In the genomic region with DNA sequence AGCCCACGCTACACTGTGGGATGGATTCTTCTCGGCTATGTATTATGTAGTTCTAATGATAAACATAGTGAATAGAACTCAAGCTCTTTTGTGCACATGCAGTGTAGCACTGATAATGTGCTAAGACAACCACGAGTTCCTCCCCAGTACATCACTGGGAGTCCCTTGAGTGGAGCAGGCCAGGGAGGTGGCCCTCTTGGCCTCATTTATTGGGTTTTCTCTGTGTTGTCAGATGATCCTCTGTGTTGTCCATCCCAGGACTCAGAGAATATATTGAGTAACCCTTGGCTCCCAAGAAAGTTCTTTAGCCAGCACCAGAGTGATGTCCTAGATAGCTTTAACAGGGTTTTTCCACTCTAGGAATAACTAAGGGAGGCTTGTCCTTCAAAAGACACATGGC, we compare ENCODE assay signal across 18 mouse cellular contexts. TPM values are rescaled to one million over a fixed set of nuclear protein-coding genes. Genes with fewer than 3 reads are reported as not detected.
A peak's percentile ranks its signal among the peaks of the same experiment; 100 is the strongest.
DNase-seq lines count a peak whose midpoint lies in the region; ATAC-seq lines count a peak whose summit lies in the region.
"Had no signal": no experiment of that assay in that cellular context is flagged by ENCODE, and none has a peak within 500 bp of the region (broad histone marks: within the 10 kb centered on the region; RNA-seq: fewer than 3 reads in every experiment).

No protein-coding gene starts in this region.

- DNase-seq in heart, adult 11 months, result peak; percentile 94
- no peak for DNase-seq in heart, postnatal 4 days
- peak; percentile 1 for DNase-seq in testis, postnatal 10 days (ENCODE audit: low spot score)
- no peak for DNase-seq in testis, postnatal 14 days (ENCODE audit: low spot score)
- peak; percentile 67 for DNase-seq in skeletal muscle tissue, adult 2 months (ENCODE audit: low read depth, low spot score)
- DNase-seq: adrenal gland, postnatal 14 days; cerebellum, adult 18-20 months; cerebellum, adult 9-11 months; cerebellum, postnatal 36 days; heart, postnatal 10 days; kidney, adult 18-20 months had no signal

- no peak for ATAC-seq in cerebellum, adult (ENCODE audit: insufficient number of reproducible peaks, low FRiP score, low TSS enrichment)
- ATAC-seq: activated CD4-positive, CD25-positive, alpha-beta regulatory T cell, adult 4 months; forebrain, embryonic 15.5 days; intestine, embryonic 15.5 days; Patski had no signal

RNA-seq across cellular contexts. Expression of a gene that starts 14.9 kb away (rescaled TPM):
- total RNA-seq in heart, postnatal 4 days (2021), result 10 to 100 TPM in 1 of 2 experiments, 1 to 10 TPM in 1; 7.0 to 12.6 TPM
- total RNA-seq: CH12.LX; granulocyte monocyte progenitor cell, adult 5-6 weeks had no signal

Comparison
In these comparisons a context has a peak if more than half of its experiments do, and no peak if none do; other contexts are left out.
1. DNase-seq: peak in heart, adult 11 months (single experiment), testis, postnatal 10 days (single experiment) and skeletal muscle tissue, adult 2 months (single experiment); none in heart, postnatal 4 days (single experiment) and testis, postnatal 14 days (single experiment).